In genomic region chr9:85003414-85003813, GRCm38 (mm10) we compare ENCODE assay signal across 20 mouse cellular contexts.
DNase-seq lines count a peak whose midpoint lies in the region; ATAC-seq and TF ChIP-seq lines count a peak whose summit lies in the region.
"Had no signal": no experiment of that assay in that cellular context is flagged by ENCODE, and none has a peak within 500 bp of the region (broad histone marks: within the 10 kb centered on the region; RNA-seq: fewer than 3 reads in every experiment).

No protein-coding gene starts in this region.

- H3K27me3 ChIP-seq in lung, embryonic 15.5 days: no peaks in the 10 kb centered on the region
- no peaks in the 10 kb centered on the region for H3K27me3 ChIP-seq in MEL (ENCODE audit: control insufficient read depth in 1 of 2, insufficient read depth in 2 of 2, low read length in 2 of 2)
- no peaks in the 10 kb centered on the region for H3K27me3 ChIP-seq in intestine, embryonic 16.5 days (replicated peaks; ENCODE audit: control insufficient read depth, insufficient read depth, low read length)
- no peaks in the 10 kb centered on the region for H3K27me3 ChIP-seq in forebrain, embryonic 14.5 days (replicated peaks; ENCODE audit: control insufficient read depth, insufficient read depth, low read length)
- H3K27me3 ChIP-seq: embryonic facial prominence, embryonic 12.5 days; heart, embryonic 15.5 days had no signal

- no peak for DNase-seq in lung, postnatal 36 days
- peak; percentile 6 for DNase-seq in CD4-positive helper T cell, adult 2 months (ENCODE audit: low read depth, low spot score)
- DNase-seq in MEL (ENCODE audit: low read depth, low spot score): no peak
- no peak for DNase-seq in forebrain, embryonic 14.5 days (ENCODE audit: low spot score)
- no peak for DNase-seq in kidney, postnatal 14 days
- DNase-seq: adrenal gland, adult 2 months; adrenal gland, postnatal 25 days; cerebellum, adult 2 months; cerebellum, postnatal 10 days; gastrocnemius, postnatal 10 days; heart, adult 18-20 months had no signal

- H3K9me3 ChIP-seq in lung, embryonic 15.5 days: no peaks in the 10 kb centered on the region
- no peaks in the 10 kb centered on the region for H3K9me3 ChIP-seq in MEL (replicated peaks; ENCODE audit: insufficient read depth, low read length)
- no peaks in the 10 kb centered on the region for H3K9me3 ChIP-seq in intestine, embryonic 16.5 days (ENCODE audit: control insufficient read depth, low read length)
- no peaks in the 10 kb centered on the region for H3K9me3 ChIP-seq in forebrain, embryonic 14.5 days (replicated peaks; ENCODE audit: control insufficient read depth, low read length)
- H3K9me3 ChIP-seq: embryonic facial prominence, embryonic 12.5 days; heart, embryonic 15.5 days had no signal

- no peak for TF ChIP-seq RAD21 in MEL (IDR thresholded peaks at IDR 0.05; ENCODE audit: low read depth, low read length)

- no peak for TF ChIP-seq POLR2A in MEL (IDR thresholded peaks at IDR 0.05; ENCODE audit: control insufficient read depth in 1 of 2, insufficient read depth in 1 of 2, low read depth in 1 of 2, low read length in 2 of 2, poor library complexity in 1 of 2)

- WGBS in lung, embryonic 15.5 days: 5% methylated on average over 1 of the region's 1 CpGs
- WGBS in intestine, embryonic 16.5 days: 16% methylated on average over 1 of the region's 1 CpGs
- 74% methylated on average over 1 of the region's 1 CpGs for WGBS in forebrain, embryonic 14.5 days

- no peak overlapping the region for H3K27ac ChIP-seq in lung, embryonic 15.5 days
- no peak overlapping the region for H3K27ac ChIP-seq in MEL (ENCODE audit: control insufficient read depth, low read depth, low read length)
- no peak overlapping the region for H3K27ac ChIP-seq in intestine, embryonic 16.5 days (ENCODE audit: low read length)
- H3K27ac ChIP-seq in forebrain, embryonic 14.5 days (ENCODE audit: low read depth, low read length): no peak overlapping the region
- H3K27ac ChIP-seq: embryonic facial prominence, embryonic 12.5 days; heart, embryonic 15.5 days; hindbrain, embryonic 10.5 days; hindbrain, embryonic 14.5 days had no signal

- ATAC-seq in lung, embryonic 15.5 days (ENCODE audit: borderline replicate concordance, extremely low read depth, low FRiP score, low TSS enrichment): peak; percentile 39; the same call in 1 of the 2 replicates
- ATAC-seq in intestine, embryonic 16.5 days: peak; percentile 86
- no peak for ATAC-seq in forebrain, embryonic 14.5 days
- ATAC-seq: forebrain, embryonic 16.5 days; Patski had no signal

- H3K79me2 ChIP-seq in MEL (ENCODE audit: control insufficient read depth, insufficient read depth, low read length, poor library complexity): no peaks in the 10 kb centered on the region

- H3K9ac ChIP-seq in lung, embryonic 15.5 days: no peak overlapping the region
- H3K9ac ChIP-seq in MEL (ENCODE audit: control insufficient read depth, low read depth, low read length, poor library complexity, severe bottlenecking): no peak overlapping the region
- H3K9ac ChIP-seq in intestine, embryonic 16.5 days (ENCODE audit: low read depth, low read length): no peak overlapping the region
- no peak overlapping the region for H3K9ac ChIP-seq in forebrain, embryonic 14.5 days (ENCODE audit: low read length)
- H3K9ac ChIP-seq: embryonic facial prominence, embryonic 12.5 days; heart, embryonic 15.5 days; hindbrain, embryonic 14.5 days had no signal

- H3K4me1 ChIP-seq in lung, embryonic 15.5 days: no peaks in the 10 kb centered on the region
- no peaks in the 10 kb centered on the region for H3K4me1 ChIP-seq in MEL (ENCODE audit: control insufficient read depth in 1 of 2, insufficient read depth in 2 of 2, low read length in 2 of 2)
- H3K4me1 ChIP-seq in intestine, embryonic 16.5 days (ENCODE audit: control insufficient read depth, insufficient read depth, low read length): no peaks in the 10 kb centered on the region
- no peaks in the 10 kb centered on the region for H3K4me1 ChIP-seq in forebrain, embryonic 14.5 days (ENCODE audit: control insufficient read depth, insufficient read depth, low read length)
- H3K4me1 ChIP-seq: embryonic facial prominence, embryonic 12.5 days; heart, embryonic 15.5 days; hindbrain, embryonic 10.5 days had no signal

- H3K36me3 ChIP-seq in lung, embryonic 15.5 days: no peaks in the 10 kb centered on the region
- no peaks in the 10 kb centered on the region for H3K36me3 ChIP-seq in MEL (ENCODE audit: control insufficient read depth in 1 of 2, insufficient read depth in 2 of 2, low read length in 2 of 2)
- H3K36me3 ChIP-seq in intestine, embryonic 16.5 days (ENCODE audit: control insufficient read depth, insufficient read depth, low read length): no peaks in the 10 kb centered on the region
- no peaks in the 10 kb centered on the region for H3K36me3 ChIP-seq in forebrain, embryonic 14.5 days (ENCODE audit: control insufficient read depth, insufficient read depth, low read length)
- H3K36me3 ChIP-seq: embryonic facial prominence, embryonic 12.5 days; heart, embryonic 15.5 days; hindbrain, embryonic 10.5 days had no signal

- H3K4me2 ChIP-seq in lung, embryonic 15.5 days: no peak overlapping the region
- no peak overlapping the region for H3K4me2 ChIP-seq in intestine, embryonic 16.5 days (ENCODE audit: low read depth, low read length)
- no peak overlapping the region for H3K4me2 ChIP-seq in forebrain, embryonic 14.5 days (ENCODE audit: low read length)
- H3K4me2 ChIP-seq: embryonic facial prominence, embryonic 12.5 days; heart, embryonic 11.5 days; heart, embryonic 15.5 days; hindbrain, embryonic 14.5 days had no signal

- H3K4me3 ChIP-seq in lung, embryonic 15.5 days: no peak overlapping the region
- H3K4me3 ChIP-seq in MEL (ENCODE audit: control insufficient read depth in 1 of 2, insufficient read depth in 1 of 2, low read depth in 2 of 2, low read length in 2 of 2): no peak overlapping the region
- H3K4me3 ChIP-seq in intestine, embryonic 16.5 days (ENCODE audit: low read length): no peak overlapping the region
- H3K4me3 ChIP-seq in forebrain, embryonic 14.5 days (ENCODE audit: low read depth, low read length): no peak overlapping the region
- H3K4me3 ChIP-seq: embryonic facial prominence, embryonic 12.5 days; heart, embryonic 15.5 days; hindbrain, embryonic 10.5 days had no signal

- no peak for TF ChIP-seq EP300 in MEL (IDR thresholded peaks at IDR 0.05; ENCODE audit: low read depth in 1 of 2, low read length in 2 of 2)

- no peak for TF ChIP-seq CTCF in MEL (IDR thresholded peaks at IDR 0.05 in 2 of 3, conservative IDR thresholded peaks at IDR 0.05 in 1 of 3; ENCODE audit: control insufficient read depth in 1 of 3, insufficient read depth in 1 of 3, low read depth in 2 of 3, low read length in 3 of 3, poor library complexity in 1 of 3, severe bottlenecking in 1 of 3)

TF ChIP-seq in MEL, 35 proteins besides CTCF, POLR2A, EP300 and RAD21:
- TF ChIP-seq USF2 (IDR thresholded peaks at IDR 0.05; ENCODE audit: borderline replicate concordance in 1 of 2, insufficient read depth in 1 of 2, low read depth in 1 of 2, low read length in 2 of 2): no peak
- TF ChIP-seq USF1 (IDR thresholded peaks at IDR 0.05; ENCODE audit: low read depth, low read length): peak; percentile 35; the same call in 1 of the 2 replicates
- no peak for TF ChIP-seq ZKSCAN1 (IDR thresholded peaks at IDR 0.05; ENCODE audit: low read depth, low read length)
- no peak for TF ChIP-seq JUND (IDR thresholded peaks at IDR 0.05; ENCODE audit: low read depth, low read length)
- TF ChIP-seq POLR2AphosphoS5 (IDR thresholded peaks at IDR 0.05; ENCODE audit: borderline replicate concordance, low read depth, low read length): no peak
